Mouse (Mus musculus): ENCODE data around the gene Nrp2. TPM values are rescaled to one million over a fixed set of nuclear protein-coding genes. Genes with fewer than 3 reads are reported as not detected.
A peak's percentile ranks its signal among the peaks of the same experiment; 100 is the strongest.

Gene Nrp2
- polyA plus RNA-seq, 1 experiment, result 43.2 TPM

- Histone ChIP-seq H3K4me1 (ENCODE audit: control insufficient read depth, insufficient read depth, insufficient read length, low read length) (no peaks in the 10 kb centered on the region; the same call in 1 of the 2 replicates), H3K4me3 (ENCODE audit: insufficient read depth, low read depth, low read length) (no peak overlapping the region), H3K27ac (replicated peaks; ENCODE audit: low read depth, low read length) (no peak overlapping the region; the same call in 1 of the 2 replicates)
Measured at GRCm38 (mm10) chr1:62817566-62817965, 114.5 kb downstream of the Nrp2 start.

- H3K4me1 ChIP-seq (ENCODE audit: control insufficient read depth, insufficient read depth, insufficient read length, low read length), result peaks cover 6% of the 10 kb centered on the region
- H3K4me3 ChIP-seq (ENCODE audit: insufficient read depth, low read depth, low read length), result no peak overlapping the region
- no peak overlapping the region for H3K27ac ChIP-seq (replicated peaks; ENCODE audit: low read depth, low read length)
Measured at GRCm38 (mm10) chr1:62820170-62820569, 117.1 kb downstream of the Nrp2 start.

GRCm38 (mm10) chr1:62821509-62822398 is 118.7 kb downstream of the Nrp2 start:
- H3K4me1 ChIP-seq (ENCODE audit: control insufficient read depth, insufficient read depth, insufficient read length, low read length), result peaks cover 6% of the 10 kb centered on the region
- H3K27ac ChIP-seq (replicated peaks; ENCODE audit: low read depth, low read length), result no peak overlapping the region
- H3K4me3 ChIP-seq (ENCODE audit: insufficient read depth, low read depth, low read length), result no peak overlapping the region

- peak overlapping the region; percentile 75; the same call in 1 of the 2 replicates for H3K27ac ChIP-seq (replicated peaks; ENCODE audit: low read depth, low read length)
- peaks cover 12% of the 10 kb centered on the region for H3K4me1 ChIP-seq (ENCODE audit: control insufficient read depth, insufficient read depth, insufficient read length, low read length)
Measured at GRCm38 (mm10) chr1:62823549-62824195, 120.6 kb downstream of the Nrp2 start.

GRCm38 (mm10) chr1:62825822-62826765 is 123.0 kb downstream of the Nrp2 start:
- no peak overlapping the region for H3K27ac ChIP-seq (replicated peaks; ENCODE audit: low read depth, low read length)
- H3K4me3 ChIP-seq (ENCODE audit: insufficient read depth, low read depth, low read length), result no peak overlapping the region
- peaks cover 12% of the 10 kb centered on the region for H3K4me1 ChIP-seq (ENCODE audit: control insufficient read depth, insufficient read depth, insufficient read length, low read length)

More at GRCm38 (mm10) chr1:62823549-62824195, 120.6 kb downstream of the Nrp2 start:
- H3K4me3 ChIP-seq (ENCODE audit: insufficient read depth, low read depth, low read length), result no peak overlapping the region

GRCm38 (mm10) chr1:62827316-62827715 is 124.2 kb downstream of the Nrp2 start:
- Histone ChIP-seq H3K4me1 (ENCODE audit: control insufficient read depth, insufficient read depth, insufficient read length, low read length) (peaks cover 12% of the 10 kb centered on the region), H3K27ac (replicated peaks; ENCODE audit: low read depth, low read length) (no peak overlapping the region), H3K4me3 (ENCODE audit: insufficient read depth, low read depth, low read length) (no peak overlapping the region)

- Histone ChIP-seq H3K4me1 (ENCODE audit: control insufficient read depth, insufficient read depth, insufficient read length, low read length) (peaks cover 8% of the 10 kb centered on the region; the same call in 1 of the 2 replicates), H3K4me3 (ENCODE audit: insufficient read depth, low read depth, low read length) (no peak overlapping the region), H3K27ac (replicated peaks; ENCODE audit: low read depth, low read length) (no peak overlapping the region)
Measured at GRCm38 (mm10) chr1:62828156-62828555, 125.1 kb downstream of the Nrp2 start.

GRCm38 (mm10) chr1:62829690-62830417 is 126.8 kb downstream of the Nrp2 start:
- Histone ChIP-seq H3K4me1 (ENCODE audit: control insufficient read depth, insufficient read depth, insufficient read length, low read length) (peaks cover 6% of the 10 kb centered on the region; the same call in 1 of the 2 replicates), H3K4me3 (ENCODE audit: insufficient read depth, low read depth, low read length) (no peak overlapping the region), H3K27ac (replicated peaks; ENCODE audit: low read depth, low read length) (no peak overlapping the region)

- no peak overlapping the region for H3K27ac ChIP-seq (replicated peaks; ENCODE audit: low read depth, low read length)
- H3K4me1 ChIP-seq (ENCODE audit: control insufficient read depth, insufficient read depth, insufficient read length, low read length), result peaks cover 6% of the 10 kb centered on the region; the same call in 1 of the 2 replicates
- no peak overlapping the region for H3K4me3 ChIP-seq (ENCODE audit: insufficient read depth, low read depth, low read length)
Measured at GRCm38 (mm10) chr1:62830418-62830769, 127.3 kb downstream of the Nrp2 start.

- H3K4me1 ChIP-seq (ENCODE audit: control insufficient read depth, insufficient read depth, insufficient read length, low read length), result peaks cover 6% of the 10 kb centered on the region; the same call in 1 of the 2 replicates
- no peak overlapping the region for H3K27ac ChIP-seq (replicated peaks; ENCODE audit: low read depth, low read length)
- H3K4me3 ChIP-seq (ENCODE audit: insufficient read depth, low read depth, low read length), result no peak overlapping the region
Measured at GRCm38 (mm10) chr1:62831725-62832455, 128.8 kb downstream of the Nrp2 start.

- no peaks in the 10 kb centered on the region for H3K4me1 ChIP-seq (ENCODE audit: control insufficient read depth, insufficient read depth, insufficient read length, low read length)
- no peak overlapping the region for H3K4me3 ChIP-seq (ENCODE audit: insufficient read depth, low read depth, low read length)
- no peak overlapping the region for H3K27ac ChIP-seq (replicated peaks; ENCODE audit: low read depth, low read length)
Measured at GRCm38 (mm10) chr1:62833356-62833755, 130.3 kb downstream of the Nrp2 start.

- Histone ChIP-seq H3K4me1 (ENCODE audit: control insufficient read depth, insufficient read depth, insufficient read length, low read length) (no peaks in the 10 kb centered on the region), H3K4me3 (ENCODE audit: insufficient read depth, low read depth, low read length) (no peak overlapping the region), H3K27ac (replicated peaks; ENCODE audit: low read depth, low read length) (no peak overlapping the region)
Measured at GRCm38 (mm10) chr1:62834443-62835185, 131.5 kb downstream of the Nrp2 start.

- no peak overlapping the region for H3K27ac ChIP-seq (replicated peaks; ENCODE audit: low read depth, low read length)
- H3K4me1 ChIP-seq (ENCODE audit: control insufficient read depth, insufficient read depth, insufficient read length, low read length), result no peaks in the 10 kb centered on the region
- no peak overlapping the region for H3K4me3 ChIP-seq (ENCODE audit: insufficient read depth, low read depth, low read length)
Measured at GRCm38 (mm10) chr1:62838083-62838482, 135.0 kb downstream of the Nrp2 start.

All from brown adipose tissue, adult 24 weeks (tissue).